Mouse (Mus musculus): ENCODE measurements around the gene Dhrs13.
A peak's percentile ranks its signal among the peaks of the same experiment; 100 is the strongest.

The Dhrs13 gene

GRCm38 (mm10) chr11:78031947-78032808 is at the start of gene Dhrs13:
TSS of gene Dhrs13 (plus strand) at chr11:78032280.
- peak; percentile 85 to 89 for DNase-seq (ENCODE audit: low spot score in 2 of 2)

DNA sequence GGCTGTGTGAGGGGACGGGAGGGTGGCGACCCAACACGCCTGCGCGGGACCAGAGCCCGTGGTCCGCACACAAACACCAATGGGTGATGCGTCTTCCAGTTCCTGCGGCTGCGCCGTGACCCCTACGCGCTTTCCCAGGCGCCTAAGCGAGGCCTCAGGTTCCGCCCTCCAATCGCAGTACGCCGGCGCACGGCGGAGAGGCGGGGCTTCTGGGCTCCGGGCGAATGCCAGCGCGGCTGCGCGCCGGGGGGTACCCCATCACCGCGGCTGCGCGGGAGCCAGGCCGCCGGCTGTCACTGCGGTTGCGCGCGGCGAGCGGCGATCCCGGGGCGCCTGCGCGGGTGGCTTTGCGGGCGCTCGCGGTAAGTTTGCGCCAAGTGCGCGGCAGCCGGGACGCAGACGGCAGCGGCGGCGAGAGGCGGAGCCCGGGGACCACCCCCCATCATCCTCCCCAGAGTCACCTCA is 49.6 kb upstream of the Dhrs13 start, which contains the start of gene Phf12:
Gene Phf12, plus strand, starts transcription at position 314 of the 465 bp plus-strand sequence.
- peak; percentile 99 for DNase-seq (ENCODE audit: low spot score in 2 of 2)

- peak; percentile 39 to 50 for DNase-seq (ENCODE audit: low spot score in 2 of 2)
These were observed 48.7 kb upstream of the Dhrs13 start for GRCm38 (mm10) chr11:77983191-77983936.

- peak; percentile 48 to 78 for DNase-seq (ENCODE audit: low spot score in 2 of 2)
These were observed 47.9 kb upstream of the Dhrs13 start for GRCm38 (mm10) chr11:77983937-77984835.

DNA sequence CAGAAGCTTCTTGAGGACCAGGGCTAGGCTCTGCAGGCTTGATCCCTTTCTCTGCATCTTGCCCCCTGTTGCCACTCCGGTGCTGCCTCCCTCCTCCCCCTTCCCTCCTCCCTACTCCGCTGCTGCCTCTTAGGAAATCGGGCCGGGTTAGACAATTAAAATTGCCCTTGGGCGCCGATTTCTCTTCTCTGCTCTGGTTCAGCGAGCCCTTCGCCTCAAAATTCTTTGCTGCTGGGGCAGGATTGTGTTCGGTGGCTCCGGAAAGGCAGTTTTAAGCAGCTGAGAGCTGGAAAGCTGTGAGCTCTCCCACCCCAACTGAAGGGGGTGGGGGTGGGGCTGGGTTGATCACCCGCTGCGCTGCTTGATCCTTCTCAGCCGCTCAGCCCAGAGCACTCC is 47.2 kb upstream of the Dhrs13 start:
- peak; percentile 24 to 58 for DNase-seq (ENCODE audit: low spot score in 2 of 2)

DNA sequence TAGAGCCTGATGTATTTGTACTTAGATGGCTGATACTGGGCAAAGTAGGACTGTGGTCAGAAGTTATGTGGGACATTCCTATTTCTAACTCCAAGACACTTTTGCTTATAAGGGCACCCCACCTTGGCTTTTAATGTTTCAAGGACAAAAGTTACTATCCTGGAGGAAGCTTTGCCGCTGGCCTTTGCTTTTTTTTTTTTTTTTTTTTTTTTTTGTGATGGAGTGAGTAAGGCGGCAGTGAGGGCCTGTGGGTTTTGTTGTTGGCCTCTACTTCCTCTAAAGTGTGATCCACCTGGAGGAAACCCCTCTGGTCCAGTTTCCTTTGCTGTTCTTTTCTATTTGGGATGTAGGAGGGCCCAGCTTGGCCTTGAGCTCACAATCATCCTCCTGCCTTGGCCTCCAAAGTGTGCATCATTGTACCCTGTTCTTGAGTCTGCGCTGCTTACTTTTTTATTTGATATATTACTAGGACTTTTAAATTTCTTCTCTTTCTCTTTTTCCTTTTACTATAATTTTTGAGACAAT is 46.5 kb upstream of the Dhrs13 start:
- DNase-seq (ENCODE audit: low spot score in 2 of 2): no peak

DNA sequence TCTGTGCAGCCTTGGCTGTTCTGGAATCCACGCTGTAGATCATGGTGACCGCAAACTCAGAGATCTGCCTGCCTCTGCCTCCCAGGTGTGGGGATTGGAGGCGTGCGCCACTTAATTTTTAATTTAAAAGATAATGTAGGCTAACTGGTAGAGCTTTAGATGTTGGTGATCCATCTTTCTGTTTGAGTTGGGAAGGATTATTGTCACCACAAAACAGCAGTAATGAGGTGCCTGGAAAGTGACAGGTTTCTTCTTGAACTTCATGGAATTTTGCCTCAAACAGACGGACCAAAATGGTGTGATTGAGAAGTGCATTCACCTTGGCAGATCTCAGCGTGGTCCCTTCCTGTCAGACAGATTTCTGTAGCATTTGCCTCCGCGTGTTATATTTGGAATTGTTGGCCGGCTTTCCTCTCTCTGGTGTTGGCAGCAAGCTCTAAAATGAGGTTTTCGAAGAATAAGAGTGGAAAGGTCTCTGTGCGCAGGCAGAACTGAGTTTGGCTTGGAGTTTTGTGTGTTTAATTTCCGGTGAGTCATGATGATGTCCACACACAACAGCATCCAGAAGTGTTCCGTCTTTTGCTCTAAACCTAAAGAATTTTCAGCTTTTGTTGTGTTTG is 42.9 kb upstream of the Dhrs13 start:
- no peak for DNase-seq (ENCODE audit: low spot score in 2 of 2)

- DNase-seq (ENCODE audit: low spot score in 2 of 2): no peak
These were observed 36.5 kb upstream of the Dhrs13 start for GRCm38 (mm10) chr11:77995556-77995955.

GRCm38 (mm10) chr11:78006446-78006845 is 25.6 kb upstream of the Dhrs13 start:
- no peak for DNase-seq (ENCODE audit: low spot score in 2 of 2)

DNA sequence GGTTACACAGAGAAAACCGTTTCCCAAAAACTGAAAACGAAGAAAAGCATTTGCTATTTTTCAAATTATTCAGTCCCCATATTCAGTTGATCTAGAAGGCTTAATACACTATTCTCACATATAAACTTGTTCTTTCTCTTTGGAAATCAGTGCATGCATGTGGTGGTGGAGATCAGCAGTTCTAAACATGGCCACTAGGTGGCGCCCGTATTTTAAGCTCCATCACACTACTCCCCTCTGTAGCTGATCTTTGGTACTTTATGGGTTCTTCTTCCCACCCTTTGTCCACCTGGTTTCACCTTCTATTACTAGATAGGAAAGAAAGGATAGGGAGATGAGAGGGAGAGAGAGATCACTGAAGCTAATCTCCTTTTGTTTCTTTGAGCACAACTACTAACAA is 12.4 kb upstream of the Dhrs13 start:
- peak in 1 of 2 experiments; percentile 37 for DNase-seq (ENCODE audit: low spot score in 2 of 2)

- no peak for DNase-seq (ENCODE audit: low spot score in 2 of 2)
These were observed 8.5 kb upstream of the Dhrs13 start for GRCm38 (mm10) chr11:78023607-78024006.

GRCm38 (mm10) chr11:78029240-78029639 is 2.8 kb upstream of the Dhrs13 start:
- no peak for DNase-seq (ENCODE audit: low spot score in 2 of 2)

DNA sequence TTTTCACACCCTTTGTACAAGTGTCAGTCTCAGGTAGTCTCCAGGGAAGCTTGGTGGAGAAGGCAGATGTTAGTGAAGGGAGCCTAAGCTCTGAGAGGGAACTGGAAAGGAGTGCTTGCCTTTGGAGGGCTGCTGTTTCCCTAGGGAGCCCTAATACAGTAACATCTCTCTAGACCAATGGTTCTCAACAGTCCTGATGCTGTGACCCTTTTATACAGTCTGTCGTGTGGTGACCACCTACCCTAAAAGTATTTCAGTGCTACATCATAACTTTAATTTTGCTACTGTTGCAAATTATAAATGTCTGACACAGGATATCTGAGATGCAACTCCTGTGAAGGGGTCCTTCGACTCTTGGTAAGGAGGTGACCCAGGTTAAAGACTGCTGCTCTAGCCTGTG is 1.5 kb upstream of the Dhrs13 start:
- no peak for DNase-seq (ENCODE audit: low spot score in 2 of 2)

DNA sequence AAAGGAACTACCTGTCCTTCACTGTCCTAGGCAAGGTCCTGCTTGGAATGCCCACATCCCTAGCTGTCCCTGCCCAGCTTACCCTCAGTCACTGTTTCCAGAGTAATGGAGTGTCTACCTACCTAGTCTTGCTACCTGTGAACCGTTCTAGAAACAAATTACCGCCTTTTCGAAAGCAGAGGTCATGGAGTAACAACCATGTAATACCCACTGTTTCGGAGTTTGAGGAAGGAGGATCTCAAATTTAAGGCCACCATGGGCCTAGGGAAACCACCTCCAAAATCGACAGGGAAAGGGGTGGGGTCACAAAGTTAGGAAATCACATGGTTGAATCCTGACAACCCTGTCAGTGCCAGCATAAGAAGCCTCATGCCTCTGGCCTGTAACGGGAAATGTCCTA is 691 bp upstream of the Dhrs13 start:
- no peak for DNase-seq (ENCODE audit: low spot score in 2 of 2)

GRCm38 (mm10) chr11:78032809-78033195 is 722 bp downstream of the Dhrs13 start:
- DNase-seq (ENCODE audit: low spot score in 2 of 2): no peak

GRCm38 (mm10) chr11:78033931-78034617 is 2.0 kb downstream of the Dhrs13 start:
- no peak for DNase-seq (ENCODE audit: low spot score in 2 of 2)

DNA sequence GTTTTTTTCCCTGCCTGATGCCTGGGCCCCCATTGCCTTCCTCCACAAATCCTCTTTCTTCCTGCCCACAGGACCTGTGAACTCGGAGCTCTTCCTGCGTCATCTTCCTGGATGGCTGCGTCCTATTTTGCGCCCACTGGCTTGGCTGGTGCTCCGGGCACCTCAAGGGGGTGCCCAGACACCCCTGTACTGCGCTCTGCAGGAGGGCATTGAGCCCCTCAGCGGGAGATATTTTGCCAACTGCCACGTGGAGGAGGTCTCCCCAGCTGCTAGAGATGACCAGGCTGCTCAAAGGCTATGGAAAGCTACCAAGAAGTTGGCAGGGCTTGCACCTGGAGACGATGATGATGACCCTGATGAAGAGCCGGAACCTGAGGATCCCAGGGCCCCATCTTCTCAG is 4.7 kb downstream of the Dhrs13 start:
- no peak for DNase-seq (ENCODE audit: low spot score in 2 of 2)

DNA sequence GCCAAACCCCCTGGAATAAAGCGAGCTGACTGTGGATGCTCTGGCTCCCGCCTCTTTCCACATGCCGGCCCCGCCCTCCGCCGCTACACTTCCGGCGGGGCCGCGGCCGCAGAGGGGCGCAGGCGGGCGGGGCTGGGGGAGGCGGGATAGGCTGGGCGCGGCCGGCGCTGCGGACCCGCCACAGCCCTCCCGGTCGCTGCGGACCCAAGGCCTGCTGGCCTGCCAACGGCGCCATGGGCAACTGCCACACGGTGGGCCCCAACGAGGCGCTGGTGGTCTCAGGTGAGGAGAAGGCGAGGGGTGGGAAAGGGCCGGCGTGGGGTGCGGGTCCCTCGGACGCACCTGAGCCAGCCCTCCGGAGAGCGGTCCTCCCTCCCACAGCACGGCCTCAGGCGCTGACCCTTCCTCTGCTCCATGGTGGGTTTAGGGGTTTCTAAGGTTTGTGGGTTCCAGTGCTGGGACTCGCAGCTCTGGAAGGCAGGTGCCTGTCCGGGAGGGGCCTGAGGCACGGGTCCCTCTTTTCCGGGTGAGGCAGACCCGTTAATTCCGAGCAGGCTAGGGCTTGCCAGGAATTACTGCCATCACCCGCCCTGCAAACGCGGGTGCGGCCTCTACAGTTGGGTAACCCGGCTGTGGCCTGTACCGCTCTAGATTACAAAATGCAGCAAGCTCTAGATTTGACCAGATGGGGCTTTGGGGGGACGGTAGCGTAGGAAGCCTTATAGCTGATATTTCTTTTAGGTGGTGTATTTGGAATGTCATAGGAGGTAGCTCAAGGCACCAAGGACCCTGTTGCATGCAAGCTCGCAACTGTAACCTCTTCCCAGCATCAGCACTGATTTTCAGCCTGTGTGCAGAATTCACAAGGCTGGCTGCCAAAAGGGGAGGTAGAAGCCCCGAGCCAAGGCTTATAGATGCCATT is 6.0 kb downstream of the Dhrs13 start, which contains the start of gene Flot2:
Gene Flot2, plus strand, starts transcription at position 101 of the 922 bp plus-strand sequence.
- peak; percentile 56 to 73 for DNase-seq (ENCODE audit: low spot score in 2 of 2)

DNA sequence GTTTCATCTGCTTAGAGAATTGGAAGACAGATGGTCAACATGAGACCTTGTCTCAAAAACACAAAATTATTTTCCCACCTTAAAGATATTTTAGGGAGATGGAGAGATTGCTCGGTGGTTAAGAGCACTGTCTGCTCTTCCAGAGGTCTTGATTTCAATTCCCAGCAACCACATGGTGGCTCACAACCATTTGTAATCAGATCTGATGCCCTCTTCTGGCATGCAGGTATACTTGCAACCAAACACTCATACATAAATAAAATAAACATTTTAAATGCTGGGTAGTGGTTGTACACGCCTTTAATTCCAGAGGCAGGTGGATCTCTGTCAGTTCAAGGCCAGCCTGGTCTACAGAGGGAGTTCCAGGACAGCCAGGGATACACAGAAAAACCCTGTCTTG is 8.8 kb downstream of the Dhrs13 start:
- DNase-seq (ENCODE audit: low spot score in 2 of 2): no peak

All from urinary bladder, adult 18-20 months (tissue).